Mouse (Mus musculus): ENCODE measurements around the gene Cat. TPM values are rescaled to one million over a fixed set of nuclear protein-coding genes. Genes with fewer than 3 reads are reported as not detected.

The Cat gene
- 128 and 131 TPM in 2 replicates for polyA plus RNA-seq (2015; fragmentation: Nextera tagmentation; extraction: Ambion mirVana)

DNA sequence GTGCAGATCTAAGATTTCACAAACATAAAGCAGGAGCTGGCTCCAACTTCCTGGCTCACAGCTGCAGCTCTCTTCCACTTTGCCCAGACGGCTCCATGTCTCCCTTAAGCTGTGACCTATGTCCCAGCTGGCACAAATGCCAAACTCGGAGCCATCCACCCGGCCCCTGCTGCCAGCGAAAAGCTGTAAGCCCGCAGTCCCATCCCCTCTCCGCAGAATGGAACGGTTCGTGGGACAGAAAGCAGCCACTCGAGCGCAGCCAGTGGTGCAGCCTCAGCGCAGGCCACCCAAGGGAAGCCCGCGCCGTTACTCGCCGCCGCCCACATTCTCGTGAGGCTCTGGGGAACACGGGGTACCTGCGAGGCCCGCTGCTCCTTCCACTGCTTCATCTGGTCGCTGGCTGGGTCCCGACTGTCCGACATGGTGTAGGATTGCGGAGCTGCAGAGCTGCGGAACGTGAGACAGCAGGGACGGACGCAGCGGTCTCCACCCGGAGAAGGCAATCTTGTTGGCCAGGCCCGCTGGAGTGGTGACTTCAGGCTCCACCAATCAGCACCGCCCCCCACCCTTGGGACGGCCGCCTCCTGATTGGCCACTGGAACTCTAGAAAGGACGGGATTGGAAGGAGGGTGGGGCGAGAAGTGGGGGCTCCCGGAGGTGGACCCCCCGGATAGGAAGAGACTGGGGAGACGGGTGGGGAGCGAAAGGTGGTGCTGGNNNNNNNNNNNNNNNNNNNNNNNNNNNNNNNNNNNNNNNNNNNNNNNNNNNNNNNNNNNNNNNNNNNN lies at the start of gene Cat:
TSS of gene Cat (minus strand) at position 544 of the 785 bp plus-strand sequence.
- H3K9ac ChIP-seq: peak within 1 kb of the TSS; percentile 88
- peak; percentile 99 for ATAC-seq
- no peaks in the 10 kb centered on the region for H3K9me3 ChIP-seq
- H3K27me3 ChIP-seq (replicated peaks): no peaks in the 10 kb centered on the region
- peak within 1 kb of the TSS; percentile 96 for H3K27ac ChIP-seq
- under 1% methylated on average over 41 of the region's 41 CpGs for WGBS
- H3K36me3 ChIP-seq: no peaks in the 10 kb centered on the region
- H3K4me3 ChIP-seq (replicated peaks): peak within 1 kb of the TSS; percentile 73
- peak within 1 kb of the TSS; percentile 79 for H3K4me2 ChIP-seq (replicated peaks)
- H3K4me1 ChIP-seq (replicated peaks): 0 out of 2 replicates have a peak, but pooled peaks cover 4% of the 10 kb centered on the region

DNA sequence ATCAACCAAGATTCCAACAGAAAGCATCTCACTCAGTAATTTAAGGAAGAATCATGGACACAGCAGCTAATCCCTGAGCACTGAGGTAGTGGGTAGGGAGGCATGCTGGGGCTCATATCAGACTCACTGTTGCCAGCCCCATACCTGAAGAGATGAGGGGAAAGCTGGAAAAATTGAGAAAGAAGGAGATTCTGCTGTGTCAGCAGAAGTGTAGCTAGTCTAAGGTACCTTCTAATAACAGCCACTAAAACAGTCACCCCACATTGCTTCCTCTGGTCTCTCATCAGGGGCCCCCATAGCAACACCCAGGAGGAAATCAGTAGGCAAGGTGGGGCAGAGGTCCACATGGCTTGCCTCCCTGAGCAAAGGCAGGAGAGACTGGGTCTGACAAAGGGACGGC lies 40.6 kb upstream of the Cat start:
- Histone ChIP-seq H3K9ac (no peak overlapping the region), H3K4me3 (replicated peaks) (no peak overlapping the region), H3K4me2 (replicated peaks) (no peak overlapping the region), H3K36me3 (no peaks in the 10 kb centered on the region), H3K27me3 (replicated peaks) (no peaks in the 10 kb centered on the region), H3K9me3 (no peaks in the 10 kb centered on the region), H3K4me1 (replicated peaks) (no peaks in the 10 kb centered on the region), H3K27ac (no peak overlapping the region)
- no peak for ATAC-seq
- WGBS: 83% methylated on average over 1 of the region's 1 CpGs

DNA sequence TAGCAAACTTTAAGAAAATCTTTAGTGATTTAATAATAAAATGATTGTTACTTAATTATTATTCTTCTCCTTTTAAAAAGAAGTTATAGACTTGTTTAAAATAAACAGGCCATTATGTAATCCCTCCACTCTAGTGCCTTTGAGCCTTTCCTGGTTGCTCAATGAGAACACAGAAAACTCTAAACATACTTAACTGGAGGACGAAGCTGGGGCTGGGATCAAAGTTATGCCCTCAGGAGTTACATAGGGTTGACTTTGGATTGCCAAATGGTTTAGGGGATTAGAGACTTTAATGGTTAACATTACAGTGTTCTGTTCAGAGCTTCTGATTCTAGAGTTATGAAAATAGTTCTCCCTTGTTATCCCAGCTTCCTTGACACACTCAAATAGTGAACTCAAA lies 31.5 kb upstream of the Cat start:
- Histone ChIP-seq H3K27me3 (replicated peaks) (no peaks in the 10 kb centered on the region), H3K36me3 (no peaks in the 10 kb centered on the region), H3K9ac (no peak overlapping the region), H3K4me1 (replicated peaks) (no peaks in the 10 kb centered on the region), H3K27ac (no peak overlapping the region), H3K9me3 (no peaks in the 10 kb centered on the region), H3K4me3 (replicated peaks) (no peak overlapping the region), H3K4me2 (replicated peaks) (no peak overlapping the region)
- 40% methylated on average over 1 of the region's 1 CpGs for WGBS
- ATAC-seq: no peak

DNA sequence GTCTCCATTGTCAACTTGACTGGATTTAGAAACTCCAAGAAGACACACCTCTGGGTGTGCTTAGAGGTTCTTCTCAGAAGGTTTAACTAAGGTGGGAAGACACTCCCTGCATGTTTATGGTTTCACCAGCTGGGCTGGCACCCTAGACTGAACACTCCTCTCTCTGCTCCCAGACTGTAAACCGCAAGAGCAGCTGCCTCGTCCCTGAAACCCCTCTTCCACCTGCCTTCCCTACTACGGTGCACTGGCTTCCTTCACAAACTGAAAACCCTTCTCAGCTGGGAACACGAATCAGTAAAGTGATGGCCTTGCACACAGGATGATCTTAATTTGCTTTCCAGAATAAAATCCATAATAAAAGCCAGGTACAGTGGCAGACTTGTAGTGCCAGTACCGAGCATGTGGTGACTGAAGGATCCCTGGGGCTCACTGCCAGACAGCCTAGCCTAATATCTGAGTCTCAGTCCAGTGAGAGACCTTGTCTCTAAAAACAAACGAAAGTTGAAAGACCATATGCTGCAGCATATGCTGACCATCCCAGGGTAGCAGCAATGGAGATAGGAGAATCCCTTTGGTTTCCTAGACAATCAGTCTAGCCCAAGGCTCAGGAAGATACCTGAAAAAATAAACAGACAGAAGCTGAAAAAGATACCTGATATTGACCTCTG lies 30.7 kb upstream of the Cat start:
- Histone ChIP-seq H3K27me3 (replicated peaks) (no peaks in the 10 kb centered on the region), H3K27ac (no peak overlapping the region), H3K4me3 (replicated peaks) (no peak overlapping the region), H3K4me1 (replicated peaks) (no peaks in the 10 kb centered on the region), H3K9me3 (no peaks in the 10 kb centered on the region), H3K9ac (no peak overlapping the region), H3K4me2 (replicated peaks) (no peak overlapping the region), H3K36me3 (no peaks in the 10 kb centered on the region)
- no peak for ATAC-seq
- 76% methylated on average over 6 of the region's 6 CpGs for WGBS

DNA sequence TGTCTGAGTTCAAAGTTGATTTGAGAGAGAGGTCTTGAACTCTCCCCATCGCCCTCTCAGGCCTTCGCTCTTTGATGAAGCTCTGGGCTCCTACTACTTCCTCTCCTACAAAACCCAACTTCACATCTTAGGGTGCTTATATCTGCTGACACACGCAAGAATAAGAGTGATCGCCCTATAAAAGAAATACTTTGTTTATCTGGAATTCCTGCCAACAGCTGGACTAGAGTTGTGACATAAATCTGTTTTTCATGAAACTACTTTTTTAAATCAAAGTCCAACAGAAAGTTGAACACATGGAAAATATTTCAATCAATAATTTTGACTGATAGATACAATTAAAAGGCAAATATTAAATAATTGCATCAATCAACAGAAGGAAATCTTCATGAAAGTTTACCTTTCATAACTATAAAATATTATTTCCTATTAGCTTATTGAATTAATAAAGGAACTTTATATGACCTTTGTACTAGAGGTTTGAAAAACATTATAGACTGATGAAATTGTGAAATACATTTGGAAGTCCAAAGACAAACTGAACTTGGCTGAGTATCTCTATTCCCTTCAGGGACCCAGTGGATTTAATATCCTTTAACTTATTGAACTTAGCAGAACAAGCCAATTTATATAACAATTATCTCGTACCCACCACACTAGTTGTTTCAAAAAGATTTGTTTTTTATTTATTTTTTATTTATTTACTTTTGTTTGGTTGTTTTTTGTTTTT lies 27.3 kb upstream of the Cat start:
- Histone ChIP-seq H3K4me1 (replicated peaks) (no peaks in the 10 kb centered on the region), H3K9ac (no peak overlapping the region), H3K4me2 (replicated peaks) (no peak overlapping the region), H3K36me3 (no peaks in the 10 kb centered on the region), H3K4me3 (replicated peaks) (no peak overlapping the region), H3K27me3 (replicated peaks) (no peaks in the 10 kb centered on the region), H3K27ac (no peak overlapping the region), H3K9me3 (no peaks in the 10 kb centered on the region)
- no peak for ATAC-seq
- 83% methylated on average over 5 of the region's 5 CpGs for WGBS

DNA sequence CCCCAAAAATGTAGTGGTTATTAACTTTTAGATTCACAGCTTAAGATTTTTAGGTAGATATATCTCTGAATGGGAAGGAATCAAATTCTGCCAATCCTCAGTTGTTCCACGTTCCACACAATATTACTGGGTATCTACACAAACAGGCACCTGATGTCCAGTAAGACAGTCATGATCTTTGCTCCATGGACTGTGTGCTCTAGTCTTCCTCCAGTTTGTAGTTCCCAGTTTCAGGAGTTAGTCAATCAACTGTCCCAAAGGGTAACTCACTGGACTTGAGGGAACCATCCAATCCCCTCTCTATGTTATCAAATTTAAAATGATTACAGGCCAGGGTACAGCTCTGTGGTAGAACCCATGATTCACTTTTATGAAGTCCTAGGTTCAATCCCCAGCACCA lies 26.7 kb upstream of the Cat start:
- Histone ChIP-seq H3K9me3 (no peaks in the 10 kb centered on the region), H3K4me3 (replicated peaks) (no peak overlapping the region), H3K27ac (no peak overlapping the region), H3K27me3 (replicated peaks) (no peaks in the 10 kb centered on the region), H3K36me3 (no peaks in the 10 kb centered on the region), H3K9ac (no peak overlapping the region), H3K4me1 (replicated peaks) (no peaks in the 10 kb centered on the region), H3K4me2 (replicated peaks) (no peak overlapping the region)
- no peak for ATAC-seq
- WGBS: 87% methylated on average over 1 of the region's 1 CpGs

DNA sequence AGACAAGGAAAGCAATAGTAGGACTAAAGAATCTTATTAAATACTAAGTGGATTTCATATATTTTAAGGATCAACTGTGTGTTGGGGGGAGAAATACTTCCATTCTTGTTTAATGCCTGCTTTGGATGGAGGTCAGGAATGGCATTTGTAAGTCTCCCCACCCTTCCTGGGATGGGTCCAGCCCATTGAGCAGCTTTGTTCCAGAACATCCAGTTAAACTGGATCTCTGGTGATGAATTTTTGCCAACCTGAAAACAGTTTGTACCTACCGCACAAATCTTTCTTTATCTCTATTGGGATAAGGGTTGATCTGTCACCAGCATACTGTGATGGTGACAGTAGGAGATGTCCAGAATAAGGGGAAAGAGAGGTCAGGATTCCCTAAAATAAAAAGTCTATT lies 26.1 kb upstream of the Cat start:
- ATAC-seq: no peak
- H3K9me3 ChIP-seq: no peaks in the 10 kb centered on the region
- no peak overlapping the region for H3K9ac ChIP-seq
- no peaks in the 10 kb centered on the region for H3K4me1 ChIP-seq (replicated peaks)
- H3K27me3 ChIP-seq (replicated peaks): no peaks in the 10 kb centered on the region
- H3K36me3 ChIP-seq: no peaks in the 10 kb centered on the region
- no peak overlapping the region for H3K4me2 ChIP-seq (replicated peaks)
- H3K4me3 ChIP-seq (replicated peaks): no peak overlapping the region
- no peak overlapping the region for H3K27ac ChIP-seq
- WGBS: 90% methylated on average over 1 of the region's 1 CpGs

DNA sequence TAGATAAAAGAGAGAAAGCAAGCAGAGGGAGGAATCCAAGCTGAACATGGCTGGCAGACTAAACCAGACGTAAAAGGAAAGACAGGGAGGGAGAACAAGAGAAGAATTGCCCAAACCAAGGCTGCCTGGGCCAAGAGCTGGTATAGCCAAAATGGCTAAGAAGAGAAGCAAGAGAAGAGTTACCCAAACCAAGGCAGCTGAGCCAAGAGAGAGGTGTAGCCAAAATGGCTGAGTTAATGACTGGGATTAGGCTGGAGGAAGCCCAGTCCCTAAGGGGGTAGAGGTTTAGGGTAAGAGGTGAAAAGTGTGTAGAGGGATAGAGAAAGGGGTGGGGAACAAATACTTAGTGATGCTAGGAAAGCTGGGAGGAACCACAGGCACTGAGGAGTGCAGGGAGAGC lies 22.7 kb upstream of the Cat start:
- Histone ChIP-seq H3K9ac (no peak overlapping the region), H3K9me3 (no peaks in the 10 kb centered on the region), H3K4me2 (replicated peaks) (no peak overlapping the region), H3K27me3 (replicated peaks) (no peaks in the 10 kb centered on the region), H3K4me3 (replicated peaks) (no peak overlapping the region), H3K36me3 (no peaks in the 10 kb centered on the region), H3K4me1 (replicated peaks) (no peaks in the 10 kb centered on the region), H3K27ac (no peak overlapping the region)
- no peak for ATAC-seq
- WGBS: 80% methylated on average over 1 of the region's 1 CpGs

DNA sequence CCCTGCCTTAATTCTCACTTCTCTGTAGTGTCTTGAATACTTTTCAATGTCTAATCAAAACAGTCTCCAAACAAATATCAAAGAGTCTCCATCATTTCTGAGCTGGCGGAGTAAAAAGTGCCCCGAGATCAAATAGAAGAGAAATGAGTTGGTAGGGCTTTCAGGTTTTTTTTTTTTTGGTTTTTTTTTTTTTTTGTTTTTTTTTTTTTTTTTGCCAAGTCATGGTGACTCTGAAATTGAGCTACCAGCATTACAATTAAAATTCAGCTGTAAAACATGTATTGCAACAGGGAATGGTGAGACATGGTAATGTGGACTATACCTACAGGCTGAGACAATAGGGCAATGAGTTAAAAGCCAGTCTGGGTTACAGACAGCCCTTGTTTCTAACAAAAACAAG lies 21.0 kb upstream of the Cat start:
- ATAC-seq: no peak
- Histone ChIP-seq H3K27me3 (replicated peaks) (no peaks in the 10 kb centered on the region), H3K4me1 (replicated peaks) (no peaks in the 10 kb centered on the region), H3K9me3 (no peaks in the 10 kb centered on the region), H3K4me3 (replicated peaks) (no peak overlapping the region), H3K9ac (no peak overlapping the region), H3K4me2 (replicated peaks) (no peak overlapping the region), H3K36me3 (no peaks in the 10 kb centered on the region), H3K27ac (no peak overlapping the region)
- 93% methylated on average over 2 of the region's 2 CpGs for WGBS

DNA sequence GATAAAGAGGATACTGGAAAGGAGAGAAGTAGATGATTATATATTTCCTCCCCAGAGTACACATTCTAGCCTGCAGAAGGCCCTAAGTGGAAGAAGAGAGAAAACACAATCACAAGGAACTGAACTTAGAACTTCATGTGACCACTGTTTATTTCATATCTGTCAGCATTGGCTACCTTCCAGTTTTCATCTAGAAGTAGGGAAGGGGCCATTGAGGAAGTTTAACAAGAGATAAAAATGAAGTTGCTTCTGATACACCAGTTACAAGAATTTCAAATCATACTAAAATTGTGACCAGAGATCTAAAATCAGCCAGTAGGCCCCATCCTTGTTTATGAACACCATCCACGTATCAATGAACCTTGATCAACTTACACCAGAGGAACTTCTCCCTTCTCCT lies 19.5 kb upstream of the Cat start:
- Histone ChIP-seq H3K4me3 (replicated peaks) (no peak overlapping the region), H3K36me3 (no peaks in the 10 kb centered on the region), H3K9ac (no peak overlapping the region), H3K9me3 (no peaks in the 10 kb centered on the region), H3K27ac (no peak overlapping the region), H3K27me3 (replicated peaks) (no peaks in the 10 kb centered on the region), H3K4me1 (replicated peaks) (no peaks in the 10 kb centered on the region), H3K4me2 (replicated peaks) (no peak overlapping the region)
- no peak for ATAC-seq
- WGBS: 89% methylated on average over 1 of the region's 1 CpGs

DNA sequence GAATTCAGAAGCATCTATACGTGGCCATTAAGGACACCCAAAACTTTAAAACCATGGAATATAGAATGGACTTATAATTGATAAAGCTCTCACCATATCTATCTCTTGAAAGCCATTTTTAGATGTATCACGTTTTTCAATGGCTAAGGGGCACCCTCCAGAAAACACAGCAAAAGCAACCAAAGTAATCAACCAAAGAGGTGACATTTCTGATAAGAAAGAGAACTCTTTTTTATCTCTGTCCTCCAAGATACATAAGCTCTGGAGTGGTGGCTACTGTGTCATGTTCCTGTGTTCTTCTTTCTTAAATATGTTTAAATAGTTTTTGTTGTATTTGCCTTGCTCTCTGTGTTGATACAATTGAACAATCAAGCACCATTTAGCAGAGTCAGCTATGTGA lies 15.8 kb upstream of the Cat start:
- Histone ChIP-seq H3K27me3 (replicated peaks) (no peaks in the 10 kb centered on the region), H3K4me3 (replicated peaks) (no peak overlapping the region), H3K4me1 (replicated peaks) (no peaks in the 10 kb centered on the region), H3K27ac (no peak overlapping the region), H3K9me3 (no peaks in the 10 kb centered on the region), H3K4me2 (replicated peaks) (no peak overlapping the region), H3K36me3 (no peaks in the 10 kb centered on the region), H3K9ac (no peak overlapping the region)
- ATAC-seq: no peak
- WGBS: 62% methylated on average over 2 of the region's 2 CpGs

DNA sequence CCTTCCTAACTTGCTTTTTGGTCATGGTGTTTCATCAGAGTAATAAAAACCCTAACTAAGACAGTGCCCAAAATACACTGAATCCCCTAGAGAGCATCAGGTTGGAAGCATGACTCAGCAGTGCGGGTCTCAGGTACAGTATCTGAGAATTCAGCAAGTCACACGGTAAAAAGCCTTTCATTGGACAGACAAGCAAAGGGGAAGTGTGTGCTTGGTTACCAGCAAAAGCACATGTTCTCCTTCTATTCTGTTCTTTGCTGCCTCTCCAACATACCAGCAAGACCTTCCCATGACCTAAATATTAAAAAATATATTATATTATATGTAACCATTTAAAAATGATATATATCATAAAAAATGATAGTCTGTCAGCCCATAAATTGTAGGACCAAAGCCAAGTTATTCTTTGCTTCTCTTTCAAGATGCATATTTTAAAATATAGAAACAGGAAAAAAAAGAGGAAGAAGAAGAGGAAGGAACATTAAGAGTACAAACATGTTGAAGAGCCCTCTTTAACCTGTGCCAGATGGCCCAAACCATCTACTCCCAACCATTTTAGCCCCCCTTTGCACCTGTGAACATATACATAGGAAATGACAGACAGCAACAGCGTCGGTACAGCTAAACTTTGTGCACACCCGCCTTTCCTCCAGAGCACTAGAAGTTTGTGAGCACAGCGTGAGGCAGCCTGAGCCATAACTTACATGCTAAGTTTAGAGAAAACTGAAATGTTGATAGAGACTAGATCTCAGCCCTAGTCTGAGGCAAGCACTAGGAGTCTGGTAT lies 10.9 kb upstream of the Cat start:
- H3K27ac ChIP-seq: no peak overlapping the region
- H3K27me3 ChIP-seq (replicated peaks): no peaks in the 10 kb centered on the region
- 74% methylated on average over 6 of the region's 6 CpGs for WGBS
- no peak overlapping the region for H3K4me3 ChIP-seq (replicated peaks)
- ATAC-seq: no peak
- no peak overlapping the region for H3K4me2 ChIP-seq (replicated peaks)
- no peaks in the 10 kb centered on the region for H3K4me1 ChIP-seq (replicated peaks)
- no peaks in the 10 kb centered on the region for H3K9me3 ChIP-seq
- H3K9ac ChIP-seq: no peak overlapping the region
- no peaks in the 10 kb centered on the region for H3K36me3 ChIP-seq

Measured in intestine, embryonic 15.5 days (tissue).